Mouse (Mus musculus) E14TG2a.4 (cell line): ENCODE measurements around the gene Ubald2.

Experiments used
- H3K27me3 ChIP-seq: 2 replicates; pipeline ENCODE4 v1.6.1; 2014; ENCODE audit warnings: low read length, control low read depth; ENCODE audit not compliant: insufficient read depth
- H3K36me3 ChIP-seq: 2 replicates; pipeline ENCODE4 v1.6.1; 2014; ENCODE audit warnings: low read length, control low read depth; ENCODE audit not compliant: insufficient read depth
- H3K4me1 ChIP-seq: replicated peaks from 2 replicates; pipeline ENCODE4 v1.6.1; 2014; ENCODE audit warnings: low read depth, low read length, control low read depth
- H3K4me3 ChIP-seq: replicated peaks from 2 replicates; pipeline ENCODE4 v1.5.1; 2014; ENCODE audit warnings: mild to moderate bottlenecking, low read length
- H3K9me3 ChIP-seq: 2 replicates; pipeline ENCODE4 v1.6.1; 2014; ENCODE audit warnings: low read length, control low read depth
- CTCF ChIP-seq: conservative IDR thresholded peaks from 2 replicates; pipeline ENCODE4 v1.5.1; 2014; ENCODE audit warnings: low read length
- NANOG ChIP-seq: IDR thresholded peaks from 2 replicates; pipeline ENCODE4 v1.6.1; 2014; ENCODE audit warnings: borderline replicate concordance, low read length, mixed read lengths
- POU5F1 ChIP-seq: IDR thresholded peaks from 2 replicates; pipeline ENCODE4 v1.6.1; 2014; ENCODE audit warnings: low read length, borderline replicate concordance

Gene Ubald2

GRCm38 (mm10) chr11:116430723-116431427, 3.0 kb upstream of the Ubald2 start:
- TF ChIP-seq POU5F1 = no peak
- no peak for TF ChIP-seq CTCF
- no peak for TF ChIP-seq NANOG
- Histone ChIP-seq H3K4me3 (peak overlapping the region; percentile 63), H3K4me1 (peaks cover 78% of the 10 kb centered on the region), H3K27me3 (no peaks in the 10 kb centered on the region), H3K36me3 (peaks cover 11% of the 10 kb centered on the region), H3K9me3 (no peaks in the 10 kb centered on the region)

GRCm38 (mm10) chr11:116431428-116432077, 2.3 kb upstream of the Ubald2 start:
- peaks cover 81% of the 10 kb centered on the region for H3K4me1 ChIP-seq
- TF ChIP-seq CTCF = no peak
- TF ChIP-seq POU5F1 = no peak
- peak; percentile 11; the same call in 1 of the 2 replicates for TF ChIP-seq NANOG
- no peaks in the 10 kb centered on the region for H3K27me3 ChIP-seq

GRCm38 (mm10) chr11:116432127-116432526, 1.8 kb upstream of the Ubald2 start:
- no peaks in the 10 kb centered on the region for H3K9me3 ChIP-seq
- peaks cover 23% of the 10 kb centered on the region for H3K36me3 ChIP-seq
- H3K4me3 ChIP-seq = peak overlapping the region; percentile 63
- no peaks in the 10 kb centered on the region for H3K27me3 ChIP-seq
- TF ChIP-seq POU5F1 = no peak
- TF ChIP-seq CTCF = no peak
- no peak for TF ChIP-seq NANOG
- peaks cover 81% of the 10 kb centered on the region for H3K4me1 ChIP-seq

More at GRCm38 (mm10) chr11:116431428-116432077, 2.3 kb upstream of the Ubald2 start:
- no peaks in the 10 kb centered on the region for H3K9me3 ChIP-seq
- H3K36me3 ChIP-seq = peaks cover 17% of the 10 kb centered on the region
- peak overlapping the region; percentile 63 for H3K4me3 ChIP-seq

- no peaks in the 10 kb centered on the region for H3K27me3 ChIP-seq
These were observed 1.1 kb upstream of the Ubald2 start for GRCm38 (mm10) chr11:116432593-116433355.

GRCm38 (mm10) chr11:116434287-116434966, 533 bp downstream of the Ubald2 start:
- TF ChIP-seq NANOG (no peak), POU5F1 (no peak), CTCF (no peak)
- H3K9me3 ChIP-seq = no peaks in the 10 kb centered on the region
- peak overlapping the region; percentile 94 for H3K4me3 ChIP-seq
- H3K36me3 ChIP-seq = peaks cover 39% of the 10 kb centered on the region
- peaks cover 74% of the 10 kb centered on the region for H3K4me1 ChIP-seq
- no peaks in the 10 kb centered on the region for H3K27me3 ChIP-seq

More at GRCm38 (mm10) chr11:116432593-116433355, 1.1 kb upstream of the Ubald2 start:
- H3K4me1 ChIP-seq = peaks cover 81% of the 10 kb centered on the region
- no peak for TF ChIP-seq CTCF
- TF ChIP-seq POU5F1 = no peak
- TF ChIP-seq NANOG = no peak
- peaks cover 30% of the 10 kb centered on the region for H3K36me3 ChIP-seq
- no peaks in the 10 kb centered on the region for H3K9me3 ChIP-seq
- peak overlapping the region; percentile 7; the same call in 1 of the 2 replicates for H3K4me3 ChIP-seq

GRCm38 (mm10) chr11:116434967-116435752, 1.3 kb downstream of the Ubald2 start:
- Histone ChIP-seq H3K4me1 (peaks cover 74% of the 10 kb centered on the region), H3K4me3 (peak overlapping the region; percentile 94), H3K9me3 (no peaks in the 10 kb centered on the region), H3K27me3 (no peaks in the 10 kb centered on the region), H3K36me3 (peaks cover 46% of the 10 kb centered on the region)
- TF ChIP-seq NANOG (no peak), POU5F1 (no peak), CTCF (no peak)

GRCm38 (mm10) chr11:116435992-116436724, 2.3 kb downstream of the Ubald2 start:
- TF ChIP-seq POU5F1 (no peak), CTCF (no peak), NANOG (no peak)
- Histone ChIP-seq H3K27me3 (no peaks in the 10 kb centered on the region), H3K4me1 (peaks cover 74% of the 10 kb centered on the region), H3K9me3 (no peaks in the 10 kb centered on the region), H3K4me3 (peak overlapping the region; percentile 94), H3K36me3 (peaks cover 54% of the 10 kb centered on the region)
